Mouse (Mus musculus): ENCODE measurements around the gene Pcbp1. TPM values are rescaled to one million over a fixed set of nuclear protein-coding genes. Genes with fewer than 3 reads are reported as not detected.

Gene Pcbp1
- polyA plus RNA-seq, 1 experiment = 166 TPM

DNA sequence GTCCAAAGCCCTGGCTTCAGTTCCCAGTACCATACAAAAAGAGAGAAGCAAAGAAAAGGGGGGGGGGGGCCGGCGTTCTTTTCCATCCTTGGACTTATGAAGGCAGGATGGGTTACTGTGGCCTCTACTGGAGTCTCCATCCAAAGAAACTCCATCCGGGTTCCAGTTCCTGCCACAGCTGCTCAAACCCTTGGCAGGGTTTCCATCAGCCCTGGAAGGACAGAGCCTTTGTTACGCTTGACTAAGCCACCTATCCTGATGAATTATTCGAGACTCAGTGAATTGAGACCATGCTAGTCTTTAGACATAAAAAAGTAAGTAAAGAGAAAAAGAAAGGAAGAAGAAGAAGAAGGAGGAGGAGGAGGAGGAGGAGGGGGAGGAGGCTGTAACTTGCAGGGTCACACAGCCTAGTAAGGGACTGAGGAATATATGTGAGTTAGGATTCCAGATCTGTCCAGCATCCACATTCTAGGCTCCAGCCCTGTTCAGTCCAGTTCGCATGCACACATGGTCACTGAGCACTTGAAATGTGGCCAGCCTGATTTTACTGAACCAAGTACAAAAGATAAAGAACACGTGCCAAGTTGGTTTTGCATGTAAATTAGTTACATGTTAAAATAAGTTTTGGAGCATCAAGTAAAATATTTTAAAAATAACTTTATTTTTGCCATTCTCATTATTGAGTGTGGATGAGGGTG is 40.0 kb downstream of the Pcbp1 start:
- Histone ChIP-seq H3K4me3 (ENCODE audit: insufficient read depth, low read depth, low read length) (no peak overlapping the region), H3K27me3 (replicated peaks; ENCODE audit: control insufficient read depth, insufficient read depth, low read length) (no peaks in the 10 kb centered on the region), H3K36me3 (ENCODE audit: control insufficient read depth, insufficient read depth, low read length) (no peaks in the 10 kb centered on the region), H3K4me1 (ENCODE audit: control insufficient read depth, insufficient read depth, low read length) (peaks cover 24% of the 10 kb centered on the region), H3K27ac (ENCODE audit: insufficient read depth, low read depth, low read length) (peak overlapping the region; percentile 17; the same call in 1 of the 2 replicates)
- TF ChIP-seq POLR2A (IDR thresholded peaks at IDR 0.05; ENCODE audit: low read depth, low read length) (no peak), CTCF (conservative IDR thresholded peaks at IDR 0.05; ENCODE audit: insufficient read depth, insufficient read length, low read depth, low read length) (no peak)
- peak; percentile 85 for DNase-seq
- 29% methylated on average over 7 of the region's 7 CpGs for WGBS

- 83% methylated on average over 5 of the region's 5 CpGs for WGBS
- Histone ChIP-seq H3K4me3 (ENCODE audit: insufficient read depth, low read depth, low read length) (no peak overlapping the region), H3K4me1 (ENCODE audit: control insufficient read depth, insufficient read depth, low read length) (peaks cover 32% of the 10 kb centered on the region), H3K36me3 (ENCODE audit: control insufficient read depth, insufficient read depth, low read length) (no peaks in the 10 kb centered on the region), H3K27ac (ENCODE audit: insufficient read depth, low read depth, low read length) (0 out of 2 replicates have a peak overlapping the region, but pooled peaks have one; percentile 65), H3K27me3 (replicated peaks; ENCODE audit: control insufficient read depth, insufficient read depth, low read length) (no peaks in the 10 kb centered on the region)
- TF ChIP-seq CTCF (conservative IDR thresholded peaks at IDR 0.05; ENCODE audit: insufficient read depth, insufficient read length, low read depth, low read length) (no peak), POLR2A (IDR thresholded peaks at IDR 0.05; ENCODE audit: low read depth, low read length) (no peak)
- no peak for DNase-seq
These were observed 44.2 kb downstream of the Pcbp1 start for GRCm38 (mm10) chr6:86481871-86482270.

DNA sequence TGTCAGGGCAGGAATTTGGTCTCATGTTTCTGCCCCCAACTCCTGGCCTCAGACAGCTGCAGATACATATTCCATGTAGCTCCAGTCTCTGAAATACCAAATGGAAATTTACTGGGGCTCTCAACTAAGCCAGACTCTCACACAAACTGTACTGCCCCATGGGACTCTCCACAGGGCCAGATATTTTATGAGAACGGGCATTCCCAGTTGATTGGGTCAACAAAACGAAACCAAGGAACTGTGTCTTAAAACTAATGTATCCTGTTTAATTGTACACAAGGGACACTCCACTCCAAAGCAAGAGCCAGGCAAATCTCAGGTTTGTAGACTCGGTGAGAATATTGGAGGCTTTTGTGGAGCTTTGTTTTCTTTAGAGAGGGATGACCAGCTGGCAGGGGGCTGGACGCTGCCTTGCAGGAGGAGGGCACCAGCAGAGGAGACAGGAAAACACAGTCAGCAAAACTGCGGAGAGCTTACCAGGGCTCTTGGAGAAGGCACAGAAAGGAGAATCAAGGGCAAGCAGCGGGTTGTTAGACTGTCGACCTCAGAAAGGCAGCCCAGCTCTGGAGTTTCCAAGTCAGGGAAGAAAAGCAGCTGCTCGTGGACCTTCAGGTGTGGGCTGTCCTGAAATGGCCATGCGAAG is 45.8 kb downstream of the Pcbp1 start:
- Histone ChIP-seq H3K36me3 (ENCODE audit: control insufficient read depth, insufficient read depth, low read length) (no peaks in the 10 kb centered on the region), H3K27ac (ENCODE audit: insufficient read depth, low read depth, low read length) (peak overlapping the region; percentile 93), H3K4me1 (ENCODE audit: control insufficient read depth, insufficient read depth, low read length) (peaks cover 28% of the 10 kb centered on the region), H3K27me3 (replicated peaks; ENCODE audit: control insufficient read depth, insufficient read depth, low read length) (no peaks in the 10 kb centered on the region), H3K4me3 (ENCODE audit: insufficient read depth, low read depth, low read length) (peak overlapping the region; percentile 47)
- 7% methylated on average over 9 of the region's 9 CpGs for WGBS
- peak; percentile 88 for DNase-seq
- TF ChIP-seq POLR2A (IDR thresholded peaks at IDR 0.05; ENCODE audit: low read depth, low read length) = no peak
- TF ChIP-seq CTCF (conservative IDR thresholded peaks at IDR 0.05; ENCODE audit: insufficient read depth, insufficient read length, low read depth, low read length) = no peak

DNA sequence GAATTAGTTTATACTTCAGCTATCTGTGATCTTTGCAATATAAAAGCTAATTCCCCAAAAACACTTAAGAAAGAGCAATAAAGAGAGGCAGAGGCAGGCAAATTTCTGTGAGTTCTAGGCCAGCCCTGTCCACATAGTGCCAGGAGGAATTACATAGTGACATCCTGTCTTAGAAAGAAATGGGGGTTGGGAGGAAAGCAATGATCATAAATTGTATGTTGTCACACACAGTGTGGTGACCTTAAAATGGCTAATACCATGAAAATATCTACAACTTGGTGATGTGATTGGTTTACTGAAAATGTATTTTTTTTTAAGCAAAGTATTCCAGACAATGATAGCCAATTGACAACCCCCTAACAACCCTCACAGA is 46.3 kb downstream of the Pcbp1 start:
- Histone ChIP-seq H3K4me1 (ENCODE audit: control insufficient read depth, insufficient read depth, low read length) (peaks cover 31% of the 10 kb centered on the region), H3K36me3 (ENCODE audit: control insufficient read depth, insufficient read depth, low read length) (no peaks in the 10 kb centered on the region), H3K27me3 (replicated peaks; ENCODE audit: control insufficient read depth, insufficient read depth, low read length) (no peaks in the 10 kb centered on the region), H3K27ac (ENCODE audit: insufficient read depth, low read depth, low read length) (peak overlapping the region; percentile 93), H3K4me3 (ENCODE audit: insufficient read depth, low read depth, low read length) (no peak overlapping the region)
- TF ChIP-seq POLR2A (IDR thresholded peaks at IDR 0.05; ENCODE audit: low read depth, low read length) (no peak), CTCF (conservative IDR thresholded peaks at IDR 0.05; ENCODE audit: insufficient read depth, insufficient read length, low read depth, low read length) (no peak)
- no peak for DNase-seq

- DNase-seq = peak; percentile 83
- Histone ChIP-seq H3K27ac (ENCODE audit: insufficient read depth, low read depth, low read length) (peak overlapping the region; percentile 93), H3K36me3 (ENCODE audit: control insufficient read depth, insufficient read depth, low read length) (no peaks in the 10 kb centered on the region), H3K4me3 (ENCODE audit: insufficient read depth, low read depth, low read length) (no peak overlapping the region), H3K27me3 (replicated peaks; ENCODE audit: control insufficient read depth, insufficient read depth, low read length) (no peaks in the 10 kb centered on the region), H3K4me1 (ENCODE audit: control insufficient read depth, insufficient read depth, low read length) (peaks cover 29% of the 10 kb centered on the region)
- no peak for TF ChIP-seq POLR2A (IDR thresholded peaks at IDR 0.05; ENCODE audit: low read depth, low read length)
- no peak for TF ChIP-seq CTCF (conservative IDR thresholded peaks at IDR 0.05; ENCODE audit: insufficient read depth, insufficient read length, low read depth, low read length)
- WGBS = 38% methylated on average over 3 of the region's 3 CpGs
These were observed 46.8 kb downstream of the Pcbp1 start for GRCm38 (mm10) chr6:86479311-86479710.

DNA sequence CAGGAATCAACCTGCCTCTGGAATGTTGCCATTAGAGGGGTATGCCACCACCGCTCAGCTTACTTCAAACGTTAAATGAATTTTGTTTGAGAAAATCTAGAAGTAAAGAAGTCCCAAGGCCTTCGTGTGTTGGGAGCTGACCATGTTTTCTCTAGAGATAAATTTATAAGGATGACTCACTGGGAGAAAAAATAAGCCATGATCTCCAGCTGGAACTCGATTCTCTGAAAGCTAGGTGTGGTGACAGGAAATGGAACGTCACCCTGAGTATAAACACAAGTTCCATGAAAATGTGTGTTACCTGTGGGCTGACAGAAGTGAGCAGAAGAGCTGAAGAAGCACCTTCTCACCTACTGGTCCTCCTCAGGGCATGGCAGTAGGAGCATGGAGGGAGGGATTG is 49.2 kb downstream of the Pcbp1 start:
- no peak for TF ChIP-seq CTCF (conservative IDR thresholded peaks at IDR 0.05; ENCODE audit: insufficient read depth, insufficient read length, low read depth, low read length)
- no peak for TF ChIP-seq POLR2A (IDR thresholded peaks at IDR 0.05; ENCODE audit: low read depth, low read length)
- H3K27ac ChIP-seq (ENCODE audit: insufficient read depth, low read depth, low read length) = no peak overlapping the region

GRCm38 (mm10) chr6:86475462-86476167 is 50.5 kb downstream of the Pcbp1 start:
- Histone ChIP-seq H3K4me3 (ENCODE audit: insufficient read depth, low read depth, low read length) (no peak overlapping the region), H3K27me3 (replicated peaks; ENCODE audit: control insufficient read depth, insufficient read depth, low read length) (no peaks in the 10 kb centered on the region), H3K36me3 (ENCODE audit: control insufficient read depth, insufficient read depth, low read length) (no peaks in the 10 kb centered on the region), H3K27ac (ENCODE audit: insufficient read depth, low read depth, low read length) (peak overlapping the region; percentile 40), H3K4me1 (ENCODE audit: control insufficient read depth, insufficient read depth, low read length) (peaks cover 46% of the 10 kb centered on the region)
- WGBS = 33% methylated on average over 9 of the region's 9 CpGs
- DNase-seq = no peak
- TF ChIP-seq CTCF (conservative IDR thresholded peaks at IDR 0.05; ENCODE audit: insufficient read depth, insufficient read length, low read depth, low read length) = no peak
- TF ChIP-seq POLR2A (IDR thresholded peaks at IDR 0.05; ENCODE audit: low read depth, low read length) = no peak

More for the DNA sequence above, 49.2 kb downstream of the Pcbp1 start:
- DNase-seq = no peak
- Histone ChIP-seq H3K36me3 (ENCODE audit: control insufficient read depth, insufficient read depth, low read length) (no peaks in the 10 kb centered on the region), H3K27me3 (replicated peaks; ENCODE audit: control insufficient read depth, insufficient read depth, low read length) (no peaks in the 10 kb centered on the region), H3K4me3 (ENCODE audit: insufficient read depth, low read depth, low read length) (no peak overlapping the region), H3K4me1 (ENCODE audit: control insufficient read depth, insufficient read depth, low read length) (peaks cover 39% of the 10 kb centered on the region)
- WGBS = 69% methylated on average over 5 of the region's 5 CpGs
